In the genomic region with DNA sequence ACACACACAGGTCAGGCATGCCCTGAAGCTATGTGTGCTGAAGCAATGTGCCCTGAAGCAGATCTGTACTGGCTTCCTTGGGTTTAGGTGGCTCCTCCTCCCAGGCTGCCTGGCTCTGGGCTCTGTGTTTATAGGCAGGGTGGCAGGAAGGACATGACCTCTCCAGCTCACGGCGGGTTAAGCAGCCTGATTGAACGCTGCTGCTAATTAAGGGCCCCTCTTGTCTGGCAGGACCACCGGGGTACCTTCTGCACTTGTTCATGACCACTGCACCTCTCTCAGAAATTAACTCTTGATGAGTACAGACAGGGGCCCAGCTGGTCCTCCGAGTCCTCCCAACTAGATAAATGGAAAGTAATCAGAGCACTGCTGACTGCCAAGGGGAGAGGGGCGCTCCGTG, we compare ENCODE assay signal across 11 mouse cellular contexts.
DNase-seq lines count a peak whose midpoint lies in the region; ATAC-seq lines count a peak whose summit lies in the region.
"Had no signal": no experiment of that assay in that cellular context is flagged by ENCODE, and none has a peak within 500 bp of the region (broad histone marks: within the 10 kb centered on the region; RNA-seq: fewer than 3 reads in every experiment).

No protein-coding gene starts in this region.

- no peak for DNase-seq in forebrain, embryonic 10.5 days (ENCODE audit: extremely low spot score, low spot score)
- peak; percentile 60 for DNase-seq in limb, embryonic 10.5 days (ENCODE audit: low spot score)
- DNase-seq in urinary bladder, postnatal 25 days (ENCODE audit: low spot score), result no peak
- no peak for DNase-seq in lung, postnatal 25 days (ENCODE audit: low spot score)
- DNase-seq: cerebellum, adult 8-10 months; liver, postnatal 0 days had no signal

- H3K9ac ChIP-seq in forebrain, embryonic 13.5 days, result no peak overlapping the region
- H3K9ac ChIP-seq in neural tube, embryonic 12.5 days, result no peak overlapping the region
- H3K9ac ChIP-seq in neural tube, embryonic 15.5 days (replicated peaks), result no peak overlapping the region
- H3K9ac ChIP-seq: liver, postnatal 0 days had no signal

- H3K4me3 ChIP-seq in forebrain, embryonic 13.5 days, result no peak overlapping the region
- H3K4me3 ChIP-seq in forebrain, embryonic 10.5 days, result no peak overlapping the region
- no peak overlapping the region for H3K4me3 ChIP-seq in neural tube, embryonic 12.5 days
- H3K4me3 ChIP-seq in neural tube, embryonic 15.5 days (replicated peaks), result no peak overlapping the region
- peak overlapping the region; percentile 12; the same call in 1 of the 2 replicates for H3K4me3 ChIP-seq in limb, embryonic 10.5 days

- no peaks in the 10 kb centered on the region for H3K9me3 ChIP-seq in forebrain, embryonic 13.5 days (replicated peaks)
- H3K9me3 ChIP-seq in forebrain, embryonic 10.5 days, result no peaks in the 10 kb centered on the region
- H3K9me3 ChIP-seq in neural tube, embryonic 12.5 days, result no peaks in the 10 kb centered on the region
- H3K9me3 ChIP-seq in neural tube, embryonic 15.5 days (replicated peaks), result no peaks in the 10 kb centered on the region
- H3K9me3 ChIP-seq in limb, embryonic 10.5 days (replicated peaks), result no peaks in the 10 kb centered on the region

- no peaks in the 10 kb centered on the region for H3K36me3 ChIP-seq in forebrain, embryonic 13.5 days (ENCODE audit: poor library complexity, severe bottlenecking)
- no peaks in the 10 kb centered on the region for H3K36me3 ChIP-seq in forebrain, embryonic 10.5 days (replicated peaks)
- H3K36me3 ChIP-seq in neural tube, embryonic 12.5 days, result no peaks in the 10 kb centered on the region
- H3K36me3 ChIP-seq in neural tube, embryonic 15.5 days, result no peaks in the 10 kb centered on the region
- no peaks in the 10 kb centered on the region for H3K36me3 ChIP-seq in limb, embryonic 10.5 days

- WGBS in forebrain, embryonic 13.5 days, result 18% methylated on average over 7 of the region's 7 CpGs
- 16% methylated on average over 7 of the region's 7 CpGs for WGBS in forebrain, embryonic 10.5 days
- 13% methylated on average over 7 of the region's 7 CpGs for WGBS in neural tube, embryonic 12.5 days
- 9% methylated on average over 7 of the region's 7 CpGs for WGBS in neural tube, embryonic 15.5 days
- WGBS in limb, embryonic 10.5 days, result 7% methylated on average over 7 of the region's 7 CpGs

- no peak overlapping the region for H3K4me2 ChIP-seq in forebrain, embryonic 13.5 days
- no peak overlapping the region for H3K4me2 ChIP-seq in neural tube, embryonic 12.5 days (replicated peaks)
- no peak overlapping the region for H3K4me2 ChIP-seq in neural tube, embryonic 15.5 days

- H3K27me3 ChIP-seq in forebrain, embryonic 13.5 days, result peaks cover 27% of the 10 kb centered on the region
- H3K27me3 ChIP-seq in forebrain, embryonic 10.5 days (ENCODE audit: poor library complexity, severe bottlenecking), result peaks cover 89% of the 10 kb centered on the region
- no peaks in the 10 kb centered on the region for H3K27me3 ChIP-seq in neural tube, embryonic 12.5 days (replicated peaks)
- peaks cover 11% of the 10 kb centered on the region; the same call in 1 of the 2 replicates for H3K27me3 ChIP-seq in neural tube, embryonic 15.5 days (replicated peaks)
- peaks cover 72% of the 10 kb centered on the region for H3K27me3 ChIP-seq in limb, embryonic 10.5 days (ENCODE audit: low read depth, poor library complexity, severe bottlenecking)
- H3K27me3 ChIP-seq: Patski had no signal

- H3K4me1 ChIP-seq in forebrain, embryonic 13.5 days, result peaks cover 16% of the 10 kb centered on the region
- H3K4me1 ChIP-seq in forebrain, embryonic 10.5 days, result peaks cover 44% of the 10 kb centered on the region
- H3K4me1 ChIP-seq in neural tube, embryonic 12.5 days, result peaks cover 10% of the 10 kb centered on the region
- H3K4me1 ChIP-seq in neural tube, embryonic 15.5 days, result peaks cover 13% of the 10 kb centered on the region; the same call in 1 of the 2 replicates
- peaks cover 44% of the 10 kb centered on the region for H3K4me1 ChIP-seq in limb, embryonic 10.5 days

- no peak for ATAC-seq in forebrain, embryonic 13.5 days
- ATAC-seq in neural tube, embryonic 12.5 days (ENCODE audit: low FRiP score, low read depth), result peak; percentile 25; the same call in 1 of the 2 replicates
- no peak for ATAC-seq in neural tube, embryonic 15.5 days (ENCODE audit: low FRiP score)
- no peak for ATAC-seq in erythroid progenitor cell, adult 5-6 weeks (replicated peaks; ENCODE audit: low FRiP score, poor library complexity, severe bottlenecking)
- ATAC-seq: liver, postnatal 0 days; Patski had no signal

- H3K27ac ChIP-seq in forebrain, embryonic 13.5 days, result 0 out of 2 replicates have a peak overlapping the region, but pooled peaks have one; percentile 4
- H3K27ac ChIP-seq in forebrain, embryonic 10.5 days, result no peak overlapping the region
- H3K27ac ChIP-seq in neural tube, embryonic 12.5 days, result no peak overlapping the region
- no peak overlapping the region for H3K27ac ChIP-seq in neural tube, embryonic 15.5 days (replicated peaks)
- H3K27ac ChIP-seq in limb, embryonic 10.5 days, result no peak overlapping the region
